Comparison of ENCODE assay signal across 25 mouse cellular contexts in genomic region chr5:66494651-66495050, GRCm38 (mm10).
DNase-seq lines count a peak whose midpoint lies in the region.
"Had no signal": no experiment of that assay in that cellular context is flagged by ENCODE, and none has a peak within 500 bp of the region (broad histone marks: within the 10 kb centered on the region; RNA-seq: fewer than 3 reads in every experiment).

No protein-coding gene starts in this region.

- no peaks in the 10 kb centered on the region for H3K9me3 ChIP-seq in heart, embryonic 10.5 days
- H3K9me3 ChIP-seq in embryonic facial prominence, embryonic 10.5 days, result no peaks in the 10 kb centered on the region
- H3K9me3 ChIP-seq: embryonic facial prominence, embryonic 13.5 days; forebrain, embryonic 12.5 days; forebrain, embryonic 15.5 days; heart, embryonic 13.5 days had no signal

- intact Hi-C loops in heart, postnatal 10 days (cut with DNase I), result no loop called here

- H3K4me3 ChIP-seq in heart, embryonic 10.5 days, result no peak overlapping the region
- no peak overlapping the region for H3K4me3 ChIP-seq in embryonic facial prominence, embryonic 10.5 days
- H3K4me3 ChIP-seq: embryonic facial prominence, embryonic 13.5 days; erythroblast, embryonic 14.5 days; forebrain, embryonic 12.5 days; forebrain, embryonic 15.5 days; heart, embryonic 13.5 days had no signal

- no peak for DNase-seq in heart, embryonic 10.5 days (ENCODE audit: low spot score)
- DNase-seq in heart, postnatal 10 days, result no peak
- peak; percentile 27 for DNase-seq in kidney, postnatal 14 days
- no peak for DNase-seq in kidney, postnatal 25 days
- peak; percentile 42 for DNase-seq in NIH3T3 (ENCODE audit: low read depth)
- DNase-seq in embryonic facial prominence, embryonic 10.5 days (ENCODE audit: low spot score), result no peak
- no peak for DNase-seq in lung, postnatal 36 days
- DNase-seq: adrenal gland, adult 2 months; adrenal gland, postnatal 14 days; B cell, adult 2 months; cerebellum, adult 11 months; cerebellum, adult 2 months; cerebellum, adult 9-11 months; cerebellum, postnatal 25 days; gastrocnemius, postnatal 10 days; gastrocnemius, postnatal 36 days had no signal

- WGBS in heart, embryonic 10.5 days, result 34% methylated on average over 4 of the region's 4 CpGs
- 34% methylated on average over 4 of the region's 4 CpGs for WGBS in embryonic facial prominence, embryonic 10.5 days

- H3K27ac ChIP-seq in heart, embryonic 10.5 days, result peak overlapping the region; percentile 12; the same call in 1 of the 2 replicates
- peak overlapping the region; percentile 10; the same call in 1 of the 2 replicates for H3K27ac ChIP-seq in embryonic facial prominence, embryonic 10.5 days (replicated peaks)
- H3K27ac ChIP-seq: embryonic facial prominence, embryonic 13.5 days; forebrain, embryonic 12.5 days; forebrain, embryonic 15.5 days; heart, embryonic 13.5 days; hindbrain, embryonic 14.5 days; hindbrain, postnatal 0 days had no signal

- no peaks in the 10 kb centered on the region for H3K36me3 ChIP-seq in heart, embryonic 10.5 days
- H3K36me3 ChIP-seq in embryonic facial prominence, embryonic 10.5 days (replicated peaks), result no peaks in the 10 kb centered on the region
- H3K36me3 ChIP-seq: embryonic facial prominence, embryonic 13.5 days; forebrain, embryonic 12.5 days; forebrain, embryonic 15.5 days; G1E; heart, embryonic 13.5 days had no signal

- peaks cover 65% of the 10 kb centered on the region for H3K4me1 ChIP-seq in heart, embryonic 10.5 days
- H3K4me1 ChIP-seq in embryonic facial prominence, embryonic 10.5 days, result peaks cover 48% of the 10 kb centered on the region

- no peaks in the 10 kb centered on the region for H3K27me3 ChIP-seq in heart, embryonic 10.5 days (ENCODE audit: insufficient read depth, poor library complexity, severe bottlenecking)
- H3K27me3 ChIP-seq in embryonic facial prominence, embryonic 10.5 days (replicated peaks; ENCODE audit: low read depth, poor library complexity, severe bottlenecking), result no peaks in the 10 kb centered on the region
- H3K27me3 ChIP-seq: CH12.LX; embryonic facial prominence, embryonic 13.5 days; forebrain, embryonic 12.5 days; forebrain, embryonic 15.5 days; heart, embryonic 13.5 days had no signal

Comparison
In these comparisons a context has a peak if more than half of its experiments do, and no peak if none do; other contexts are left out.
1. DNase-seq: peak in kidney, postnatal 14 days (single experiment) and NIH3T3 (single experiment); none in heart, embryonic 10.5 days (single experiment), heart, postnatal 10 days (0 of 2), kidney, postnatal 25 days (0 of 2), embryonic facial prominence, embryonic 10.5 days (single experiment) and lung, postnatal 36 days (single experiment).